Mouse (Mus musculus) CH12F3 (cell line): ENCODE measurements around the gene Hist1h4i.

ENCODE experiments used
- in situ Hi-C: fragments of 300-500 bp; cut with MboI; formaldehyde crosslinking; loops from 2 replicates; pipeline ENCODE4 v1.14.3; 2020; ENCODE audit warnings: low sequenced_read_pairs

Gene Hist1h4i

DNA sequence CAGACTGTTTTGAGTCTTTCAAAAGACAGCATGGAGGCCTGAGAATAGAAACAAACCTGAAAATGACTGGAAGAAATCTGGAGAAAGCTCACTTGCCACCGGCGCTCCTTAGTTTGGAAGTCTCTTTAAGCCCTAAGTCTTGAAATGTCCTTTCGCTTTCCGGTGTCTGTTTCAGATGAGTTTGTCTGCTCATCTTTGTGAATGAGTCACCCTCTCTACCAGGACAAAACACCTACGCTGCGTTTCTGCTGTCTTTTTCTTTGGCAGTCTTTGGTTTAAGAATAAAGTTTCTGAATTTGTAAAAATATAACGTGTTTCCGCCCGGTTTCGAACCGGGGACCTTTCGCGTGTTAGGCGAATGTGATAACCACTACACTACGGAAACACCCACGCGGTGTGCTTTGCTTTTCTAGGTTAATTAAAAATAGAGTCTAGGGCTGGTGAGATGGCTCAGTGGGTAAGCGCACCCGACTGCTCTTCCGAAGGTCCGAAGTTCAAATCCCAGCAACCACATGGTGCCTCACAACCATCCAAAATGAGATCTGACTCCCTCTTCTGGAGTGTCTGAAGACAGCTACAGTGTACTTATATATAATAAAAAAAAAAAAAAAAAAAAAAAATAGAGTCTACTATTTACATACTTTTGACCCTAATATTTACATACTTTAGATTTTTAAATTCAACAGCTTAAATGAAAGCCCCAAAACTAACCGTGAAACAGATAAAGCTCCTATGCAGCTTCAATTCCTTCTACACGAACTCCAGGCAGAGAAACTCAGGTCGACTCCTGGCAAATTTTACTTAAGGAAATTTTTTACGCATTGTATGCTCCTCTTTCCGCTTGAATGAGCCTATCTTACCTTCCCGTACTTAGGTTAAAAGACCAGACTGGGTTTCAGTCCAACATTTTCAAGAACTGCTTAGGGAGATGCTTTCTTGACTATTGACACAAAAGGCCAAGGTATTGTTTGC is 25.4 kb downstream of the Hist1h4i start:
- in situ Hi-C loops = loop anchor here (25.0 kb wide), 2 partner anchors 153 to 1422 kb away; no protein-coding TSS in a partner anchor

DNA sequence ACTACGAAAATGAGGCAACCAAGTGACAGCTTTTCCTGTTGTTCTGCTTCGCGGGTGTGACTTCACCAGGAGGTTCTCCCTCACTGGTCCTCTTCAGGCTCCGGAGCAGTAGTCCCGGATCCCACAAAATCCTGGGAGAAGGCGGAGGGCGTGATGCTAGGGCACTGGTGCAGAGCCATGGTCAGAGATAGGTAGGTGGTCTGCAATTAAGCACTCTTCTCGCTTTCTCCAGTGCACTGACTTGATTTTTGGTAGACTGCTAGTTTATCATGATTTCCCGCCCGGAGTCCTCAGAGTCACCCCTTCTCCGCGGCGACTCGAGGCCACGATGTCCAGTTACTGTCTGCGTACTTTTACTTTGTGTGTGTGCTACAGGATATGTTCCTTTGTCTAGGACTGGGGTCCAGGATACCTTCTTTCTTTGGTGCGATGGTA is 26.7 kb downstream of the Hist1h4i start:
- in situ Hi-C loops = loop anchor here (25.0 kb wide), 2 partner anchors 152 to 1423 kb away; no protein-coding TSS in a partner anchor

GRCm38 (mm10) chr13:22013716-22014115 is 27.4 kb downstream of the Hist1h4i start:
- in situ Hi-C loops = loop anchor here (25.0 kb wide), 2 partner anchors 151 to 1424 kb away; no protein-coding TSS in a partner anchor

DNA sequence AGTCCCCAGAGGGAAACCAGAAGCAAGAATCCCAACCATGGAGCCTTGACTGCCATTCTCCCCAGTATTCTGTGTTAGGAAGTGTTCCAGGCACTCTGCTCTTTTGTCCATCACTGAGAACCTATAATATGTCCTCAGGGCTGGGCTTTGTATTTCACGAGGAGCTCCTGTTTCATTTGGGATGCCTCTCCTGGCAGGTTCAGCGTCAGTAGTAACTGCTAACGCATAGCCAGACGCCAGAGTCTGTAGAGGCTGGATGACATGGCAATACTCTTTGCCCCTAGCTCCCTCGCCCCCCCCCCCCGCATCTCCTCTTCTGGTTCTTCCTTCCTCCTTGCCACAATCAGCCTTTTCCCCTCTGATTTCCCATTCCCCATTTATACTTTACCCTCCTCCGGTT is 31.5 kb downstream of the Hist1h4i start, which contains the start of gene Prss16:
TSS of gene Prss16 (minus strand) at position 101 of the 400 bp plus-strand sequence.
- in situ Hi-C loops = loop anchor here (25.0 kb wide), 2 partner anchors 147 to 1428 kb away; no protein-coding TSS in a partner anchor

DNA sequence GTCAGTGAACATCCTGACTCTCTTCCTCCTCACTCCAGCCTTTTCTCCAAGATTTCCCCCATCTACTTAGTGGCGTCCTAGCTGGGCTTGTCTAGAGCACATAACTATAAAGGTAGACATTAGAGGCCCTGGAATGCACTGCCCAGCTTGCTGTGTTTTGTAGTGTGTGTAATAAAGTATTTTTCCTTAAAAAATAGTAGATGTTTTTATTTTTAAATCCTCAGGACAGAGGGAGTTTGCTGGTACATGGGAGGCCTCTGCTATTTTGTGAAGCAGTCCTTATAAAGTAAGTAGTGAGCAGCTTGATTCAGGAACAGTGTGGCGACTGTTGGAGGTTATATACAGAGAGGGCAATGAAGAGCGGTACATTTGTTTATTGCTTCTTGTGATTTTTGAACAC is 32.5 kb downstream of the Hist1h4i start:
- in situ Hi-C loops = loop anchor here (25.0 kb wide), 2 partner anchors 146 to 1429 kb away; no protein-coding TSS in a partner anchor

- in situ Hi-C loops = loop anchor here (25.0 kb wide), 2 partner anchors 146 to 1429 kb away; no protein-coding TSS in a partner anchor
Observed at GRCm38 (mm10) chr13:22007872-22008271, 33.3 kb downstream of the Hist1h4i start.

- in situ Hi-C loops = loop anchor here (25.0 kb wide), 2 partner anchors 145 to 1430 kb away; no protein-coding TSS in a partner anchor
Observed at GRCm38 (mm10) chr13:22007121-22007510, 34.0 kb downstream of the Hist1h4i start.

GRCm38 (mm10) chr13:22006334-22007120 is 34.6 kb downstream of the Hist1h4i start:
- in situ Hi-C loops = loop anchor here (25.0 kb wide), 2 partner anchors 144 to 1431 kb away; no protein-coding TSS in a partner anchor

DNA sequence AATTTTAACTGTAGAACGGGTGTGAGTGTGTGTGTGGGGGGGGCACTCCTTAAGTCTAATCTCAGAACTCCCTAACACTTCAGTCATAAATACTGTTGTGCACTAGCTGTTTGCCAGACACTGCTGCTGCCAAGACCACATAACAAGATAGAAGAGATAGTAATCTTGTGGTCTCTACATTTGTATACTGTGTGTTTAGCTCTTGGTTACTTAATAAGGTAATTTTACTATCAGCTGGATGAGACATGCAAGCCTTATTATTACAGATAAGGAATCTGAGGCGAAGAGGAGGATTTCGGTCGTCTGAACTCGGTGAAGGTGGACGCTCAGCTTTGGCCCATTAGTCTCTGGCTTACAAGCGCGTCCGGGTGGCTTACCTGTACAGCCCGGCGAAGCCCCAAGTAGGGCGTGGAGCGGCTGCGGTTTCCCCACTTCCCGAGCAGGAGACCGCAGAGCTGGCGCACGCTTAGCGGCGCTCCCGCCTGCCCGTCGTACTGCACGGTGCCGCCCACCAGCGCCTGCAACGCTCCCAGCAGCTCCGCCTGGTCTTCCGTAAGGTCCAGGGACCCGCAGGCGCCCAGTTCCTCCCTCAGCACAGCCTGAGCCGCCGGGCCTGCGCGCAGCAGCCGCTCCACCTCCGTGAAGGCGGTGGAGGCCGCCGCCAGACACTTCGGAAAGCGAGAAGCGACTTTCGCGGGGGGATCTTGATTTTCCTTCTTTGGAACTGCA is 35.4 kb downstream of the Hist1h4i start:
- in situ Hi-C loops = loop anchor here (25.0 kb wide), 2 partner anchors 143 to 1432 kb away; no protein-coding TSS in a partner anchor

DNA sequence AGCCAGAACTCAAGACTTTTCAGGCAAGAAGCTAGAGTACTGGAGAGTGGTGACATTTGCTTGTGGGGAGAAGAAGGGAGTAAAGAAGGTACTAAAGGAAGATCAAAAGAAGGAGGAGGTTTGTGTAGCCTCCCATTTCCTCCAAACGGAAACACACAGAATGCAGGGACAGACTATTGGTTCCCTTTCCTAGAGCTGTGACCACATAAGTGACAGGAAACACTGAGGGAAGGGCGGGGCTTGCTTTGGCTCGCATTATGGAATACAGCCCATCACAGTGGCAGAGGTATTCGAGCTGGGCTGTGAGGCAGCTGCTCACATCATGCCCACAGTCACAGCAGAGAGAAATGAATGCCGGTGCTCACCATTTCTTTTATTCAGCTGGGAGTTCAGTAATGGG is 39.3 kb downstream of the Hist1h4i start:
- in situ Hi-C loops = loop anchor here (25.0 kb wide), 2 partner anchors 140 to 1435 kb away; no protein-coding TSS in a partner anchor

GRCm38 (mm10) chr13:22001346-22001745 is 39.8 kb downstream of the Hist1h4i start:
- in situ Hi-C loops = loop anchor here (25.0 kb wide), 2 partner anchors 139 to 1436 kb away; no protein-coding TSS in a partner anchor

DNA sequence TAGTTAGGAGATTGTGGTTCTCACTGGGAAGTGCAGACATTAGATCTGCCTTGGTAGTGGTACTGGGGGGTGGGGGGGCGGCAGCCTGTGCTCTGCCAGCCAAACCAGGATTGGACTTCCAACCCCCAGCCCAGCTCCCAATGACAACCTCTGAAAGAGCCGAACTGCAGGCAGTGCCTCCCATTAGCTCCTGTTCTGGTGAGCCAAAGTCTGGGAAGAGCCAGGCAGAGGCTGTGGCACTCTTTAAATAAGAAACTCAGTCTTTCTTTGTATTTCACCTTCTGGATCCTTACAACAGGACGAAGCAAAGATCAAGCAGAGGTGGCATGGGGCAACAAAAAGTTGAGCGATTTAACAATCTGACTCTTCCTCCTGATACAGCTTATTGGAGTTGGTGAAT is 42.0 kb downstream of the Hist1h4i start:
- in situ Hi-C loops = no loop called here

DNA sequence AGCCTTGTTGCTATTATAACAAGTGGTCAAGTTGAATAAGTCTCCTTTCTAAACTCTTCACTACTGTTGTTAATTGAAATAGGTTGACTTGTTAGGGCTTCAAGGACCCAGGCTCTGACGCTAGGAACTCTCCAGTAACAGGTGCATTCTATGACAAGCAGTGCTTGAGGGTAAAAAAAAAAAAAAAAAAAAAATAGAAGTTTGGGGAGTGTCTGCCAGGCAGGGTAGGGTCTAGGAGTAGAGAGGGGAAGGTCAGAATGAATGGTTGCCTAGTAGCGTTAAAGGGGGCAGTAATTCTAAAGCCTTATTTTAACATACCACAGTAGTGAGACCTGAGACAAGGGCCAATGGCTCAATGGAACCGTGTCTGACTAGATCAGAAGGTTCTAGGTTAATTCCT is 42.8 kb downstream of the Hist1h4i start:
- in situ Hi-C loops = no loop called here

DNA sequence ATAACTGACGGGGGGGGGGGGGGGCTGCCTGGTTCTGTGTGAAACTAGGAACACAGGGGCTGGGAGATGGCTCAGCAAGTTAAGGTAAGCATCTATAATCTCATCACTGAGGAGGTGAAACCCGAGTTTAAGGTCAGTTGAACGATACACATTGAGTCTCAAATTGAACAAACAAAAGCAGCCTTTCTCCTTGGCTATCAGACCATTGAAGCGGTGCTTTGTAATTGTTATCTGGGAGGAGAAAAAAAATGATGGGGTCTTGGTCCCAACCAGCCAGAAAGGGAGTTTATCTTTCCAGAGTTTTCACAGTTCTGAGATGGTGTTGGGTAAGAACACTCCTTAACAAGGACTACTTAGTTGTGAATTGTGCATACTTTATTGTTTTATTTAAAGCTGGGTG is 43.3 kb downstream of the Hist1h4i start:
- in situ Hi-C loops = no loop called here

- in situ Hi-C loops = no loop called here
Observed at GRCm38 (mm10) chr13:21997201-21997820, 43.9 kb downstream of the Hist1h4i start.

GRCm38 (mm10) chr13:21996840-21997185 is 44.3 kb downstream of the Hist1h4i start:
- in situ Hi-C loops = no loop called here

DNA sequence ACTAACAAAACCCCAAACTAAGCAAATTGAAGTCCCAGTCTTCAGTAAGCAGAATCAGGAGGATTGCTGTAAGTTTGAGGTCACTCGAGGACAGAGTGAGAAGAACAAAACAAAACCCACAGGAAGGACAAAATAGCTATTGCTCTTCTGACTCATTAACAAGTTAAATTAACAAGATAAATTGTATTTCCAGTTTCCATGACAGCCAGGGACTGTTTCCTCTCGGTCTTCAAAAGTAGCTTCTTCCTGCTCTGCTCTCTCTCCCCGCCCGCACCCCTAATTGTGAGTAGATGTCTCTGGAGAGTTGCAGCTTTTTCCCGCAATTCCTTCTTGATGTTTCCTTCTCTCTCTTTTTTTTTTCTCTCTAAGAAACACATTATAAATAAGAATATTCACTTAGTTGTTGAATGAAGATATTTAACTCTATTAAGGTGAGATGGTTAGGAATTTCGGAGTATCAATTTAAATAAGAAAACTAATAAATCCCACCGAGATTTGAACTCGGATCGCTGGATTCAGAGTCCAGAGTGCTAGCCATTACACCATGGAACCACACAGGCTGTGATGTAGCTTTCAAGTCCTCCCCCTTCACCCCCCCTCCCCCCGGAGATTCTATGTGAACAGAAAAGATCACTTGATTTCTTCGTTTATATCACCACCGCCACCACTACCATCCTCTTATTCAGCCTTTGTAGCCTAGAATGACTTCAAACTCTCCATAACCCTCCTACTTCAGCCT is 44.9 kb downstream of the Hist1h4i start:
- in situ Hi-C loops = no loop called here

GRCm38 (mm10) chr13:21995331-21995914 is 45.7 kb downstream of the Hist1h4i start:
- in situ Hi-C loops = no loop called here

- in situ Hi-C loops = no loop called here
Observed at GRCm38 (mm10) chr13:21994896-21995295, 46.3 kb downstream of the Hist1h4i start.
